Mouse (Mus musculus): Measurements from ENCODE around the gene Acsl1. TPM values are rescaled to one million over a fixed set of nuclear protein-coding genes. Genes with fewer than 3 reads are reported as not detected.

Acsl1 gene
- total and polyA plus RNA-seq, 3 experiments: 26.2 to 33.9 TPM; not detected in 1

- H3K4me3 ChIP-seq (ENCODE audit: control insufficient read depth in 1 of 2, insufficient read depth in 1 of 2, low read depth in 2 of 2, low read length in 2 of 2): no peak overlapping the region
- no peaks in the 10 kb centered on the region for H3K79me2 ChIP-seq (ENCODE audit: control insufficient read depth, insufficient read depth, low read length, poor library complexity)
- H3K36me3 ChIP-seq (ENCODE audit: control insufficient read depth in 1 of 2, insufficient read depth in 2 of 2, low read length in 2 of 2): peaks cover 0 to 6% of the 10 kb centered on the region in 2 experiments; a peak in 2 of 4 replicates
- H3K9me3 ChIP-seq (replicated peaks; ENCODE audit: insufficient read depth, low read length): no peaks in the 10 kb centered on the region
- H3K9ac ChIP-seq (ENCODE audit: control insufficient read depth, low read depth, low read length, poor library complexity, severe bottlenecking): no peak overlapping the region
- DNase-seq (ENCODE audit: low read depth, low spot score): no peak
- TF ChIP-seq CHD1 (IDR thresholded peaks at IDR 0.05; ENCODE audit: low read depth, low read length) (no peak), TAL1 (IDR thresholded peaks at IDR 0.05; ENCODE audit: low read length) (no peak), SMC3 (IDR thresholded peaks at IDR 0.05; ENCODE audit: low read depth, low read length) (no peak), EP300 (IDR thresholded peaks at IDR 0.05; ENCODE audit: low read depth in 1 of 2, low read length in 2 of 2) (no peak), MEF2A (IDR thresholded peaks at IDR 0.05; ENCODE audit: extremely low read depth, insufficient replicate concordance, low read depth, low read length, poor library complexity, severe bottlenecking) (no peak)
- peaks cover 4 to 5% of the 10 kb centered on the region in 2 experiments; a peak in 2 of 4 replicates for H3K4me1 ChIP-seq (ENCODE audit: control insufficient read depth in 1 of 2, insufficient read depth in 2 of 2, low read length in 2 of 2)
- H3K27me3 ChIP-seq (ENCODE audit: control insufficient read depth in 1 of 2, insufficient read depth in 2 of 2, low read length in 2 of 2): no peaks in the 10 kb centered on the region
- H3K27ac ChIP-seq (ENCODE audit: control insufficient read depth, low read depth, low read length): no peak overlapping the region
Observed at GRCm38 (mm10) chr8:46543191-46543590, 72.4 kb downstream of the Acsl1 start.

GRCm38 (mm10) chr8:46543662-46544061, 72.8 kb downstream of the Acsl1 start:
- Histone ChIP-seq H3K27ac (ENCODE audit: control insufficient read depth, low read depth, low read length) (no peak overlapping the region), H3K79me2 (ENCODE audit: control insufficient read depth, insufficient read depth, low read length, poor library complexity) (no peaks in the 10 kb centered on the region), H3K4me3 (ENCODE audit: control insufficient read depth in 1 of 2, insufficient read depth in 1 of 2, low read depth in 2 of 2, low read length in 2 of 2) (no peak overlapping the region), H3K36me3 (ENCODE audit: control insufficient read depth in 1 of 2, insufficient read depth in 2 of 2, low read length in 2 of 2) (peaks cover 0 to 6% of the 10 kb centered on the region in 2 experiments; a peak in 2 of 4 replicates), H3K4me1 (ENCODE audit: control insufficient read depth in 1 of 2, insufficient read depth in 2 of 2, low read length in 2 of 2) (peaks cover 4 to 5% of the 10 kb centered on the region in 2 experiments; a peak in 2 of 4 replicates), H3K9me3 (replicated peaks; ENCODE audit: insufficient read depth, low read length) (no peaks in the 10 kb centered on the region), H3K9ac (ENCODE audit: control insufficient read depth, low read depth, low read length, poor library complexity, severe bottlenecking) (no peak overlapping the region), H3K27me3 (ENCODE audit: control insufficient read depth in 1 of 2, insufficient read depth in 2 of 2, low read length in 2 of 2) (no peaks in the 10 kb centered on the region)
- TF ChIP-seq ZNF384 (IDR thresholded peaks at IDR 0.05; ENCODE audit: low read depth, low read length): no peak
- no peak for TF ChIP-seq USF1 (IDR thresholded peaks at IDR 0.05; ENCODE audit: low read depth, low read length)
- TF ChIP-seq JUND (IDR thresholded peaks at IDR 0.05; ENCODE audit: low read depth, low read length): no peak
- no peak for TF ChIP-seq MAX (IDR thresholded peaks at IDR 0.05; ENCODE audit: low read length)
- no peak for TF ChIP-seq ELF1 (IDR thresholded peaks at IDR 0.05; ENCODE audit: low read depth, low read length)
- TF ChIP-seq CHD1 (IDR thresholded peaks at IDR 0.05; ENCODE audit: low read depth, low read length): no peak
- no peak for TF ChIP-seq ZMIZ1 (IDR thresholded peaks at IDR 0.05; ENCODE audit: low read depth, low read length)
- no peak for TF ChIP-seq MYC (IDR thresholded peaks at IDR 0.05; ENCODE audit: low read depth, low read length)
- no peak for TF ChIP-seq BHLHE40 (IDR thresholded peaks at IDR 0.05; ENCODE audit: borderline replicate concordance, low read depth, low read length)
- no peak for TF ChIP-seq CTCF (IDR thresholded peaks at IDR 0.05 in 2 of 3, conservative IDR thresholded peaks at IDR 0.05 in 1 of 3; ENCODE audit: control insufficient read depth in 1 of 3, insufficient read depth in 1 of 3, low read depth in 2 of 3, low read length in 3 of 3, poor library complexity in 1 of 3, severe bottlenecking in 1 of 3)
- no peak for TF ChIP-seq NRF1 (IDR thresholded peaks at IDR 0.05; ENCODE audit: insufficient read depth, low read depth, low read length, poor library complexity, severe bottlenecking)
- no peak for TF ChIP-seq POLR2AphosphoS2 (IDR thresholded peaks at IDR 0.05; ENCODE audit: low read length)
- TF ChIP-seq POLR2AphosphoS5 (IDR thresholded peaks at IDR 0.05; ENCODE audit: borderline replicate concordance, low read depth, low read length): no peak
- TF ChIP-seq CHD2 (IDR thresholded peaks at IDR 0.05; ENCODE audit: low read length): no peak
- no peak for TF ChIP-seq KAT2A (conservative IDR thresholded peaks at IDR 0.05; ENCODE audit: low read depth, low read length)
- no peak for TF ChIP-seq SMC3 (IDR thresholded peaks at IDR 0.05; ENCODE audit: low read depth, low read length)
- no peak for TF ChIP-seq RCOR1 (IDR thresholded peaks at IDR 0.05; ENCODE audit: low read depth, low read length)
- TF ChIP-seq ZC3H11A (IDR thresholded peaks at IDR 0.05; ENCODE audit: low read depth, low read length): no peak
- no peak for DNase-seq (ENCODE audit: low read depth, low spot score)
